Mouse (Mus musculus): ENCODE measurements around the gene Dnase2a.

Gene Dnase2a

GRCm38 (mm10) chr8:84937620-84938485 lies 29.5 kb downstream of the Dnase2a start:
- DNase-seq: no peak

- no peak for DNase-seq
Observed at GRCm38 (mm10) chr8:84943699-84944098, 35.3 kb downstream of the Dnase2a start.

GRCm38 (mm10) chr8:84944478-84945160 lies 36.3 kb downstream of the Dnase2a start:
- DNase-seq: peak; percentile 77

GRCm38 (mm10) chr8:84945235-84945632 lies 36.9 kb downstream of the Dnase2a start:
- DNase-seq: peak; percentile 47

- DNase-seq: peak; percentile 77
Observed at GRCm38 (mm10) chr8:84945633-84946527, 37.5 kb downstream of the Dnase2a start.

GRCm38 (mm10) chr8:84946528-84947240 lies 38.3 kb downstream of the Dnase2a start, which contains the start of gene Rtbdn:
Gene Rtbdn (plus strand): TSS chr8:84946991.
- peak; percentile 74 for DNase-seq

- no peak for DNase-seq
Observed at GRCm38 (mm10) chr8:84947241-84947545, 38.8 kb downstream of the Dnase2a start.

GRCm38 (mm10) chr8:84949753-84950152 lies 41.4 kb downstream of the Dnase2a start:
- no peak for DNase-seq

GRCm38 (mm10) chr8:84952612-84953255 lies 44.4 kb downstream of the Dnase2a start:
- DNase-seq: no peak

- peak; percentile 82 for DNase-seq
Observed at GRCm38 (mm10) chr8:84956768-84957167, 48.4 kb downstream of the Dnase2a start.

GRCm38 (mm10) chr8:84959811-84960210 lies 51.5 kb downstream of the Dnase2a start:
- no peak for DNase-seq

- DNase-seq: no peak
Observed at GRCm38 (mm10) chr8:84963952-84964351, 55.6 kb downstream of the Dnase2a start.

GRCm38 (mm10) chr8:84965731-84966291 lies 57.5 kb downstream of the Dnase2a start:
- DNase-seq: peak; percentile 88

GRCm38 (mm10) chr8:84966603-84967002 lies 58.2 kb downstream of the Dnase2a start:
- DNase-seq: peak; percentile 32

- no peak for DNase-seq
Observed at GRCm38 (mm10) chr8:84967532-84968304, 59.4 kb downstream of the Dnase2a start.

- DNase-seq: peak; percentile 27
Observed at GRCm38 (mm10) chr8:84968650-84969049, 60.3 kb downstream of the Dnase2a start.

- peak; percentile 70 for DNase-seq
Observed at GRCm38 (mm10) chr8:84969241-84970134, 61.1 kb downstream of the Dnase2a start, which contains the start of the genes Gm49661, Prdx2 and Rnaseh2a. Gene Gm49661 (minus strand): TSS chr8:84969433. Gene Prdx2 (plus strand): TSS chr8:84969587. Gene Rnaseh2a (minus strand): TSS chr8:84969767.

- peak; percentile 25 for DNase-seq
Observed at GRCm38 (mm10) chr8:84970135-84970790, 61.9 kb downstream of the Dnase2a start.

GRCm38 (mm10) chr8:84970913-84971312 lies 62.6 kb downstream of the Dnase2a start:
- DNase-seq: peak; percentile 19

Data from cerebellum, adult 8-10 months (tissue).